Mouse (Mus musculus) MEL (cell line): Measurements from ENCODE around the gene Col13a1.

ENCODE experiments used
- TCF12 ChIP-seq: IDR thresholded peaks from 2 replicates; pipeline ENCODE4 v1.6.1; 2014; ENCODE audit warnings: low read depth, mild to moderate bottlenecking, inconsistent platforms, low read length, improper control_type of control experiment, moderate library complexity
- ZC3H11A ChIP-seq: IDR thresholded peaks from 2 replicates; pipeline ENCODE4 v1.6.1; 2012; ENCODE audit warnings: low read depth, mild to moderate bottlenecking, inconsistent platforms, low read length, improper control_type of control experiment

- TF ChIP-seq ZC3H11A = no peak
- TF ChIP-seq TCF12 = no peak
Measured at GRCm38 (mm10) chr10:61906226-61906625, 72.7 kb downstream of the Col13a1 start.
